Mouse (Mus musculus): ENCODE measurements around the gene Erbb4.

The Erbb4 gene

DNA sequence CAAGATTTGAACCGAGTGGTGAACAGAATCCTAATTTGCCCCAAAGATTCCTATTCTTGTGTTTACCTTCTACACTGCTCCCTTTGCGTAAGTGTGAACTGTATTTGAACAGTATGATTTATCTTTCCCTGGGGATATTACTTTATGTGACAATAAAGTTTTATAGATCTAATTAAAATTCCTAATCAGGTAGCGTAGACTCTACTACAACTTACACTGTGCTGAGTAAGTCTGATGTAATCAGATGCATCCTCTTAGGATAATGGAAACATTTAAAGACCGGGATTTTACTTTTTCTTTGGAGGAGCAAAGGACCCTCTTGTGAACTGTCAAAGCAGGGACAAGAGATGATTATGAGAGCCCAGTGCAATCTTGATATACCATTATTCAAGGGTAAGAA, 433.2 kb downstream of the Erbb4 start:
- ChIA-PET POLR2A (interaction anchor here in 1 of 4 experiments (0.7 kb wide), 1 partner anchor 101 kb away, joined by 3 read pairs; no protein-coding TSS in a partner anchor), CTCF (no interaction called here)

DNA sequence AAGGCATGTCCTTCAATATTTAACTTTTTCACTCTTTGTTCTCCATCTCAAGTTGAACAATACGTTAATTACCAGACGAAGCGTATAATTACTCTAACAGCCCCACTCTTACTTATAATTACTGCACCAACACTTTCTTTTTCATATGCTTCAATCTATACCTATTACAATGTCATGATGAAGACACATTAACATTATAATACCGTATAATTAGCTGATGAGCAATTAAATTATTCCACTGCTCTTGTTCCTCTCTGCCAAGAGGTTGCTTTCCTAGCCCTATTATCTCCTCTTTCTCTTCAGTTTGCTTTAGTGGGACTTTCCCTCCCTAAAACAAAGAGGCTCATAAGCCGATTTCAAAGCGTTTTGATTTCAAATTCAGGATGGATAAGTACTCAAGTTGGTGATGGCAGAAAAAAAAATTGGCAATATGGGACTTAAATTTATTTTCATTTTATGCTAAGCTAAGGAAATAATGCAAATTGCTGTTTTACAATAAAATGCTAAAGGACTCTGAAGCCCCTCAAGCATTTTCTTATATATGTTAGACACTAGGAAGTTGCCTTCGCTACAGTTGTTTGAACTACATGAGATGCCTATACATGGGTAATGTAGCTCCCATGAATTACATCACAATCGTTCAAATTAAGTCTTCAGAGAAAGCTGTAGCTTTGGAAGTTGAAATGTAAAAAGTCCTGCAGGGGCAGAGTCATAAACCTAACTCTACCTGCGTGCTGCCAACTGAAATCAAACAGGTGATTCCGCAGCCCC, 440.8 kb downstream of the Erbb4 start:
- CTCF ChIA-PET, result no interaction called here
- POLR2A ChIA-PET, result no interaction called here

DNA sequence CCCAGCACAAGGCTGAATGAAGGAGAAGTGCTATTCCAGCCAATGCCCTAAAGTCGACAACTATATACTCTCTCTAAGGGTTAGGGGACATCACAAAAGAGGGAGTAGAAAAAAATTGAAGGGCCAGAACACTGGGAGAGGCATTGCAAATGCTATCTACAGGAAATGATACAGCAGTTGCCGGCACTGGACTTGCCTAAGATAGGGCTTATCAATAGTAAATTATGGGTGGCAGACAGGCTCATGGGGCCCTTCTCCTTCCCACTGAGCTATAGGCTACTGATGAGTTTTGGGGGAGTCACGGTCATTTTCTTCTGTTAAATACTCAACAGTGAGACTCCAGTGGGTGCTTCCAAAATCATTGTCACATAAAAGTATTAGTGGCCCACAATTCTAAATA, 517.4 kb downstream of the Erbb4 start:
- ChIA-PET POLR2A (interaction anchor here in 1 of 4 experiments (1.7 kb wide), 1 partner anchor 11 kb away, joined by 3 read pairs; no protein-coding TSS in a partner anchor), CTCF (no interaction called here)

- ChIA-PET CTCF (no interaction called here), POLR2A (interaction anchor here in 1 of 4 experiments (0.6 kb wide), 1 partner anchor 100 kb away, joined by 3 read pairs; no protein-coding TSS in a partner anchor)
Observed at GRCm38 (mm10) chr1:68573851-68574540, 533.9 kb downstream of the Erbb4 start.

GRCm38 (mm10) chr1:68570924-68571323, 536.9 kb downstream of the Erbb4 start:
- ChIA-PET POLR2A (no interaction called here), CTCF (no interaction called here)

DNA sequence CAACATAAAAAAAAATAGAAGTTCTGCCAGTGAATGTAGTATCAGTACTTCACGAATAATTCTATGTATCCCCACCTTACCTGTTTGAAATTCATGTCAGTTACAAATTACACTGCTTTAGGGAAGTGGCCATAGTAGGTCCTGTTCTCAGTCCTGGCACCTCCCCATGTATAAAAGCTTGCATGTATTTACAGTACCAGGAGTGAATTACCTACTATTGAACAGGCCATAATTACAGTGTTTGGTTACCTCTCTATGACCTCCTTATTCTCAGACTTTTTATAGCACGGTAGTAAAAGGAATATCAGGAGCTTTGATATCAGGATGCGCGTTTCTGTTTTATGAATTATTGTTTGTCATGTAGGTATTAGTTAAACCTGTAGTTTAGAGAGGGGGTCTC, 564.9 kb downstream of the Erbb4 start:
- ChIA-PET POLR2A (no interaction called here), CTCF (no interaction called here)

DNA sequence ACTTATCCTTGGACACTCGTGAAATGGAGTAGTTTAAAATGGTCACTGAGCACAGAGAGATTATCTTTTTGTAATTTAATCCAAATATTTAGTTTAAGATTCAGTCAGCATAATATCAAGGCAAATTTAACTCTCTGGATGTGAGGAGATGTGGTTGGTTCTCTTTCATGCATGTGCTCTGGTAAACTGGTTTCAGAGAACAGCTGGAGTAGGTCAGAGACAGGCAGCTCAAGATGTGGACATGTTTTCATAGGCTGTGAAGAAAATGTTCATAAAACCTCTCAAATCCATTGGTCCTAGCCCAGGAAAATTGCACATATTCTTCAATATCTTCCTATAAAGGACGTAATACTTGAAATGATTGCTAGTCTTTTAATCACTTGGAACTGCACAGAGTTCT, 590.0 kb downstream of the Erbb4 start:
- POLR2A ChIA-PET, result no interaction called here
- CTCF ChIA-PET, result no interaction called here

DNA sequence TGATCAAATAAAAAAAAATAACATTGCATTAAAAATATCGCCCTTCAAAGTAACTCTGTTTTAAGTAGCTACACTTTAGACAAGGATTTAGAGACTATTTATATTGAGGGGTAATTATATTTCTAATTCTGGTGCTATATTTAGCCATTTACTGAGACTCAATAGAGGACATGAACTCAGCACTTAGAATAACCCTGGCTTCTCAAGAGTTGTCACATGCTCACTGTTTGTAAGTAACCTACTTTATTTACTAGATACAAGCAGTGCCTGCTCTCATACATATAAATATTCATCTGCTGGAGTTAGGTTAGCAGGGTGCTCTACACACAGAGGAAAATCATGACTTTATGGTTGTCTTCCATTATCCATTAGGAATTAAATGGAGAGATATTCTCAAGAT, 604.0 kb downstream of the Erbb4 start:
- ChIA-PET CTCF (no interaction called here), POLR2A (no interaction called here)

- POLR2A ChIA-PET, result no interaction called here
- CTCF ChIA-PET, result no interaction called here
Observed at GRCm38 (mm10) chr1:68501561-68501960, 606.3 kb downstream of the Erbb4 start.

GRCm38 (mm10) chr1:68466390-68466960, 641.4 kb downstream of the Erbb4 start:
- CTCF ChIA-PET, result no interaction called here
- POLR2A ChIA-PET, result no interaction called here

DNA sequence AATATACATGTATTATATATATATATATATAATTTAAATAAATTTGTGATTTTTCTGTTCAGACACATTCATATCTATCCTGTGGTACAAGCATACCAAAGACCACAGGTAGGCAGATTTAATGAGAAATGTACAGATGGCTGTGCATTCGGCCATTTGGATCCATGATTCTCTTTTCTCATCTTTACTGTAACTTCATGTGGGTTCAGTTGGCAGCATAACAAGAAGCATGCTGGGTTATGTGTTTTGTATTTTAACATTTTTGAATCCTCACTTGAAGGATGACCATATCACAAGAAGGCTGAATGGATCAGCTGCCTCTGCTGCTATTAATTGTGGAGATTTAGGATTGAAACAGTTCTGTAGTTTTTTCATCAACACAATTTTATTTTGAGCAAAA, 656.6 kb downstream of the Erbb4 start:
- ChIA-PET CTCF (no interaction called here), POLR2A (no interaction called here)

- POLR2A ChIA-PET, result no interaction called here
- CTCF ChIA-PET, result no interaction called here
Observed at GRCm38 (mm10) chr1:68424336-68424983, 683.4 kb downstream of the Erbb4 start.

DNA sequence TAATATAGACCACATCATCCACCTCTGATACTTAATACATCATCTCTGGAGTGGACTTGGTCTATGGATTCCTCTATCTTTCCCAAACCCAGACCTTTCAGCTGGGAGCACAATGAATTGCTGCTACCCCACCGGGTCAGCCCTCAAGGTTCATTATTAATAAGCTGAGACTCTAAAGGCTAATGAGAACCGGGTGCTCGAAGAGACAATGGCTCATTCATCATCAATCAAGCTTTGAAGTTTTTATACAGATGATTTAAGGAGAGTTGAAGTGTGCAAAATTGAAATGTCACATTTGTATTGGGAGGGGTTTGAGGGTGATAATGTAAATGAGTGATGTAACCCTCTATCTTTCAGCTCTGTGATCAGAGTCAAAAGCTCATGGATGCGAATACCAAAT, 706.7 kb downstream of the Erbb4 start:
- POLR2A ChIA-PET, result no interaction called here
- CTCF ChIA-PET, result interaction anchor here in 1 of 4 experiments (0.6 kb wide), 1 partner anchor 1025 kb away, joined by 7 read pairs; no protein-coding TSS in a partner anchor

DNA sequence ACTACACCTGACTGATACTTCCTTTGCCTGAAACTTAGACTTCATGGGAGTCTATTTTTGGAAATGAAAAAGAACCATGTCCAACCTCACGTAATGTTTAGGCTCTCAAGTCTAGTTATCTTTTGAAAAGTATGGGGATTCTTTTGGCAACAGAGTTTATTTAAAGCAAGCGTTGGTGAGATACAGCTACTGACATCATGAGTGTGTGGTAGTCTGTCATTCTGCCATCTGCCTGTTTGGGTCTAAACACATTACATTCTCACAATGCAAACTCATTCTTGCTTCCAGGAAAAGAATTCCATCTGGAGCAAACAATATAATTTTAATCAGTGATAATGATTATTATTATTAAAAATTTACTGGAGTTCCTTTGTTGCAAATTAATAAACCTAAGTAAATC, 736.3 kb downstream of the Erbb4 start:
- POLR2A ChIA-PET, result no interaction called here

DNA sequence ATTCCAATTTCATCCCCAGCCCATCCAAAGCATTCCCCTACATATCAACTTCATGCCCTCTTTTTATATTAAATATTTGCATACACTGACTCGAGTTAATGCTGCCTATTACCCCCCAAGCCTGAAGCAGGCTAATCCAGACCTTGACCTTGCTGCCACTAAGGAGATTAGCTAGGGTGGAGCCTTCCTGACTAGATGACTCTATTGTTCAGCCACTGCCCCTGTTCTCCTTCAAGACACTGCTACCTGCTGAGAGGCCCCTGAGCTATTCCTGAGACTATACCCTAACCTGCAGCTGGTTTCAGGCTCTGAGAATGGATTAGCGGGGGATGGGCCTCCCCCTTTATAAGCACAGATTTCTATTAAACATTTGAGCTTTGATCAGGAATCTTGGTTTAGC, 774.1 kb downstream of the Erbb4 start:
- POLR2A ChIA-PET, result interaction anchor here in 1 of 4 experiments (0.9 kb wide), 1 partner anchor 31 kb away, joined by 3 read pairs; no protein-coding TSS in a partner anchor

More for the DNA sequence above, 736.3 kb downstream of the Erbb4 start:
- CTCF ChIA-PET, result no interaction called here

GRCm38 (mm10) chr1:68305813-68306212, 802.0 kb downstream of the Erbb4 start:
- ChIA-PET POLR2A (no interaction called here), CTCF (no interaction called here)

More for the DNA sequence above, 774.1 kb downstream of the Erbb4 start:
- CTCF ChIA-PET, result no interaction called here

DNA sequence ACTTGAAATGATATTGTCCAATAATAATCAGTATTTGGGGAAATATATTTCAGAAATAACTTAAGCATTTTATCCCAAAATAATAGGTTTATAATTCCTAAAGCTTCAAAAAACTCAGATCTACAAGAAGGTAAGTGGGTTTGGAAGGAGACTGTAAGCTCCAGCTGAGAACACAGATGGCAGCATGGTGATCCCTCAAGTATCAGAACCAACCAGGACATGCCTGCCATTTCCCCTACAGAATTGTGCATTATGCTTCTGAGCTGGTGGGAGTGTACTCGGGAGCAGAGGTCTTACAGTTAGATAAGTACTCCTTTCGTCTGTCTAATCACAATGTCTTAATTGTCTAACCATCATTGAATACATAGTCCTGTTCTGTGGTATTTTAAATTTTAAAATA, 823.4 kb downstream of the Erbb4 start:
- ChIA-PET POLR2A (no interaction called here), CTCF (no interaction called here)

GRCm38 (mm10) chr1:68275819-68276218, 832.0 kb downstream of the Erbb4 start:
- ChIA-PET CTCF (no interaction called here), POLR2A (no interaction called here)

- ChIA-PET CTCF (no interaction called here), POLR2A (no interaction called here)
Observed at GRCm38 (mm10) chr1:68178580-68178979, 929.3 kb downstream of the Erbb4 start.

GRCm38 (mm10) chr1:68155253-68155652, 952.6 kb downstream of the Erbb4 start:
- ChIA-PET POLR2A (no interaction called here), CTCF (no interaction called here)

DNA sequence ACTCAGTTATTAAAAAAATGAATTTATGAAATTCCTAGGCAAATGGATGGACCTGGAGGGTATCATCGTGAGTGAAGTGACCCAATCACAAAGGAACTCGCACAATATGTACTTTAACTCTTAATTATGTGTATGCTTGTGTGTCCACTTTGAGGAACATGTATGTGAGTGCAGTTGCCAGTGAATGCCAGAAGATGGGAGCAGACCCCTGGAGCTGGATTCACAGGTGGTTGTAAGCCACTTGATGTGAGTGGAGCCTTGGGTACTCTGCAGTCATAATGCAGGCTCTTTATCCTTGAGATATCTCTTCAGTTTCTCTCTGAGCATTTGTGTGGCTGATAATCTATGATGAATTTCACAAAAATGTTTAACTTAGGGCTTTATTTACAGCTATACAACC, 957.3 kb downstream of the Erbb4 start:
- POLR2A ChIA-PET, result no interaction called here
- CTCF ChIA-PET, result no interaction called here
